Mouse (Mus musculus) brown adipose tissue, adult 24 weeks (tissue): ENCODE data around the gene Dolk. TPM values are rescaled to one million over a fixed set of nuclear protein-coding genes. Genes with fewer than 3 reads are reported as not detected.
A peak's percentile ranks its signal among the peaks of the same experiment; 100 is the strongest.

Experiments used
- H3K27ac ChIP-seq: fragments of 200-500 bp; replicated peaks from 2 replicates; pipeline ENCODE4 v1.5.1; 2012; ENCODE audit warnings: low read depth, mild to moderate bottlenecking, low read length
- H3K4me1 ChIP-seq: fragments of 200-500 bp; 2 replicates; pipeline ENCODE4 v1.6.1; 2012; ENCODE audit warnings: low read length, mixed read lengths; ENCODE audit not compliant: control insufficient read depth, insufficient read depth, insufficient read length
- H3K4me3 ChIP-seq: fragments of 200-500 bp; 2 replicates; pipeline ENCODE4 v1.5.1; 2012; ENCODE audit warnings: low read depth, mild to moderate bottlenecking, low read length, moderate library complexity; ENCODE audit not compliant: insufficient read depth
- polyA plus RNA-seq: library from polyadenylated mRNA; stranded (reverse); fragments of >200 nt; gene quantifications from 2 replicates; pipeline ENCODE4 v1.2.4, GENCODE M21; 2012; ENCODE audit not compliant: missing spikeins, insufficient read depth, insufficient read length

The Dolk gene
- polyA plus RNA-seq, 1 experiment = 40.5 TPM

- H3K4me3 ChIP-seq = peak overlapping the region; percentile 79
- H3K27ac ChIP-seq = peak overlapping the region; percentile 66
- H3K4me1 ChIP-seq = peaks cover 30% of the 10 kb centered on the region
These were observed 535 bp downstream of the Dolk start for GRCm38 (mm10) chr2:30285416-30286181.

DNA sequence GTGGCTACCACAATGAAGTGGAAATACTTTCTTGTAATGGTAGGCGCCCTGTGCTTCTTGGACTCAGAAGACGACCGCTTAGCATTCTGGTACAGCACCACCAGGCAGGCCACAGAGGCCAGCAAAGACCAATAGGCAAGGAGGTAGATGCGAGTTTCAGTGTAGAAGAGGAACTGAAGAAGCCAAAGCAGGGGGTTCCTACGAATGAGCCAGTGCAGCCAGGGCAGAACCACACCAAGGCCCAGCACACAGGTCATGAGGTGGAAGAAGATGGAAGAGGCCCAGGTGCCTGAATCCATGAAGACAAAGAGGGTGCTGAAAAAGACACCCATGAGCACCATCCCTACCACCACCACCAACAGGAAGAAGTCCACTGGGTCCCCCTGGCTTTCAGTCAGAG lies 1.1 kb downstream of the Dolk start:
- peak overlapping the region; percentile 66 for H3K27ac ChIP-seq
- H3K4me1 ChIP-seq = peaks cover 30% of the 10 kb centered on the region
- peak overlapping the region; percentile 79 for H3K4me3 ChIP-seq

DNA sequence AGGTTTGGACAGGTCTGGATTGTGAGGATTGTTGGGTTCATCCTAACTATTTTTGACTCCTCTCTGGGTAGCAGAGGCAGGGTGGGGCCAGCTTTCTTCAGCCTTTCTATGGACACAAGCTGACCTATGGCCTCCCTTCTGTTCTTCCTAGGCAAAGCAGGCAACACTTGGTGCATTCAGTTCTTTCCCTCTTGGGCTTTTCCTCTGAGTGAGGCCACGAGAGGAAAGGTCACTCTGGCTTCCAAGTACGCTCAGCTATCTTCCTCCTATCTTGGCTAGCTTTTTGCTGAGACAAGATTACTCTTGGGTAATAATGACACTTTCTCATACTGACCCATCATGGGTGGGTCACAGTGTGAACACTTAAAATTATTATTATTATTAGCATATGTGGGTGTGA lies 2.9 kb downstream of the Dolk start:
- Histone ChIP-seq H3K27ac (peak overlapping the region; percentile 92), H3K4me3 (no peak overlapping the region), H3K4me1 (peaks cover 30% of the 10 kb centered on the region)

DNA sequence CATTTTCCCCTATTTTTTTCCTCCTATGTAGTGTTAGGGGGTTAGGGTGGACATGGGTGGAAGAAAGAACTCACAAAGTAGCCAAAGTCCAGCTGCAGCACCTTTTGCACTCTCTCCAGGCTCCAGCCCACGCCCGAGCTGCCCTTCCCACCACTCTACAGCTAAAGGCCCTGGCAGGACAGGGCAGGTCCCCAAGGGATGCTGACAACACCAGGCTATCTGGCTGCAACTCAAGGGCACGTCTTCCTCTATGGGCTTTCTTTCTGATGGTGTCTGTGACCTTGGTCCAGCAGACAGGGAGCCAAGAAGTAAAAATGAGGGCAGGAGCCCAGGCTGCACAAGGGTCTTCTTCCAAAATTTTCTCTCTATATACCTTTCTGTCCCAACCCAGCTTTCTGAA lies 4.5 kb downstream of the Dolk start:
- Histone ChIP-seq H3K27ac (peak overlapping the region; percentile 92), H3K4me1 (peaks cover 24% of the 10 kb centered on the region), H3K4me3 (no peak overlapping the region)

GRCm38 (mm10) chr2:30280743-30281142 lies 5.4 kb downstream of the Dolk start, which contains the start of gene Gm28038:
Gene Gm28038 (plus strand): TSS chr2:30281043.
- Histone ChIP-seq H3K27ac (peak within 1 kb of the TSS; percentile 92), H3K4me3 (no peak within 1 kb of the TSS), H3K4me1 (peaks cover 24% of the 10 kb centered on the region)

DNA sequence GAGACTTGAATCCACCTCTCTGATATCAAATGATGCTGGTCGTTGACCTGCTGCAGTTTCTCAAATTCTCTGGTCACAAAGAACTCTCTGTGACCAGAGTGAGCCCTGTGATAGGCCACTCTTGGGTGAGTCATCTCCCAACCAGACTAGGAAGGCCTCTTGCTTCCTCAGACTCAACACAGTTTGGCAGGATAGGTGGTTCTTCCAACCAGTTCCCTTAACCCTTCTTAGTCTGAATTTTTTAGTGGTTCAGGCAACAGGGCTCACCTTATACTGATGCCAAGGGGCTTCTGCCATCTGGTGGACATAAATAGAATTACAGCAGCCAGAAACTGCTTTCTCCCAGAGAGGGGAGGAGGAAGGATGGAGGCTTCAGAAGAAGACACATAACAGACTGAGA lies 16.0 kb downstream of the Dolk start:
- Histone ChIP-seq H3K4me1 (peaks cover 35% of the 10 kb centered on the region), H3K4me3 (no peak overlapping the region), H3K27ac (peak overlapping the region; percentile 69)

DNA sequence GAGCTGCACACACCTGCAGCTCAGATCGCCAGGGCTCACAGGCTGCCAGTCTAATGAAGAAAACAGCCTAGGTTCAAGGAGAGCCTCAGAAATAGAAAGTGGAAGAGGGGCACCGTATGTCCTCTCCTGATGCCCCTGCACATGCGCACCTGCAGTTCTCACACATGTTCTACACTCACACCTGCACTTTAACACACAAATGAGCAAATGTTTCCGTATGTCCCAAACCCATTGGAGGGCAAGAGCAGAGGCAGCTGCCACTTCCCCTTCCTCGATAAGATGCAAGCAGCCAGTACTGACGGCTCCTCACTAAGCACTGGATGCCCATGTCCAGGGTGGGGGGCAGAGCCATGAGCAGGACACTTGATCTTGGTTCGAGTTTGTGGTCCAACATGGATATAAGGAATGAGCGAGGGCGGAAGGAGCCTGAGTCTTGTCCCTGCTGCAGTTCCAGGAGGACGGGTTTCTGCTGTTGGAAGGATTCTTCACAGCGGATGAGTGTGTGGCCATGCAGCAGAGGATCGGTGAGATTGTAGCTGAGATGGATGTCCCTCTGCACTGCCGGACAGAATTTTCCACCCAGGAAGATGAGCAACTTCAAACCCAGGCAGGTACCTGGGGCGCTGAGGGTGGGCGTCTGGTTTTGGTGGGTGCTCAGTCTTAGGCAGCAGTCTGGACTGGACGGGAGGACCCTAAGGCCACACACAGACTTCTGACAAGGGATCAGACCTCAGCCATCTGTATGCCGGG lies 16.7 kb downstream of the Dolk start:
- H3K4me1 ChIP-seq = peaks cover 42% of the 10 kb centered on the region
- peak overlapping the region; percentile 69 for H3K27ac ChIP-seq
- H3K4me3 ChIP-seq = no peak overlapping the region

DNA sequence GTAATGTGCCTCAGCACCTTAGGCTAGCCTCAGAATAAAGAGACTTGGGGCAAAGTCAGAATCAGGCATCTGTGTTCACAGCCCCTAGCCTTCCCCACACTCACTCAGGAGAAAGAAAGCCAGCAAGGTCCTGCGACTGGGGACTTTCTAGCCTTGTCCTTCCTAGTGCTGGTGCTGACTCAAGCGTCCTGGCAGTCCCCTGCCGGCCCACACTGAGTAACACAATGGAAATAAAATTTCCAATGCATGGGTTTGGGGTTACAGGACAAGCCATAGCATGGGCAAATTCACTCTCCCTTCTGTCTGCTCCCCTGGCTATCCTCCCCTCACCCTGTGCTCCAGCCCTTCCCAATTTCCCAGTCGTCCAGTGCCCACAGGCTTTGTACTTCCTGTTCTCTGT lies 17.8 kb downstream of the Dolk start:
- Histone ChIP-seq H3K27ac (peak overlapping the region; percentile 69), H3K4me1 (peaks cover 52% of the 10 kb centered on the region), H3K4me3 (no peak overlapping the region)

GRCm38 (mm10) chr2:30267466-30267865 lies 18.7 kb downstream of the Dolk start:
- H3K4me3 ChIP-seq = no peak overlapping the region
- H3K4me1 ChIP-seq = peaks cover 56% of the 10 kb centered on the region
- H3K27ac ChIP-seq = peak overlapping the region; percentile 89

- Histone ChIP-seq H3K4me1 (peaks cover 64% of the 10 kb centered on the region), H3K27ac (peak overlapping the region; percentile 89), H3K4me3 (peak overlapping the region; percentile 0; the same call in 1 of the 2 replicates)
These were observed 19.7 kb downstream of the Dolk start for GRCm38 (mm10) chr2:30266392-30266941.

GRCm38 (mm10) chr2:30265767-30266253 lies 20.3 kb downstream of the Dolk start, which contains the start of gene Phyhd1:
Gene Phyhd1 (plus strand): TSS chr2:30266203.
- Histone ChIP-seq H3K27ac (peak within 1 kb of the TSS; percentile 89), H3K4me3 (peak within 1 kb of the TSS; percentile 0; the same call in 1 of the 2 replicates), H3K4me1 (peaks cover 64% of the 10 kb centered on the region)

- Histone ChIP-seq H3K4me3 (no peak overlapping the region), H3K4me1 (peaks cover 67% of the 10 kb centered on the region), H3K27ac (peak overlapping the region; percentile 89)
These were observed 21.2 kb downstream of the Dolk start for GRCm38 (mm10) chr2:30264671-30265519.

- Histone ChIP-seq H3K27ac (peak overlapping the region; percentile 89), H3K4me3 (no peak overlapping the region), H3K4me1 (peaks cover 68% of the 10 kb centered on the region)
These were observed 22.3 kb downstream of the Dolk start for GRCm38 (mm10) chr2:30263811-30264210.

DNA sequence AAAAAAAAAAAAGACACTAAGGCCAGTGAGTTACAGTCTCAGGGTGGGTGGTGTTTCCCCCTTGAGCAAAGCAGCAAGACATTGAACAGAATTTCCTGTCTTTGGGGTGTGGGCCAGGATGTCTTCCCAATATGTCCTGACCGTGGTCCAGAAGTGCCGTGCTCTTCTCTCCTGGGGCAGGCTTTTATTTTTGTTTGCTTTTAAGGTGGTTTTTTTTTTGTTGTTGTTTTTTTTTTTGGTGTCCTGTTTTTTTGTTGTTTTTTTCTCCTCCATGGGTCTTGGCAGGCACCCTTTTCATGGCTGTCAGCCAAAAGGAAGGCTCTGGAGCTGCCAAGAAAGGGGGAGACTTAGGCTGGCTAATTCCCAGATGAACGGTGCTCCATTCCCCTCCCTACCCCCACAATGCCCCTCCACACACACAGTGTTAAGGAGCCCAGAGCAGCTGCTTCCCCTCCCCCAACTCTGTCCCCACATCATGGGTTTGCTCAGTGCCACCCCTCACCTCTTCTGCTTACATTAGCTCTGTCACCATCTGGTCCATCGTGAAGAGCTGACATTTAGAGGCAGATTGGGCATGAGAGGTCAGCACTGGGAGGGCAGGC lies 23.2 kb downstream of the Dolk start:
- no peak overlapping the region for H3K4me3 ChIP-seq
- peaks cover 67% of the 10 kb centered on the region for H3K4me1 ChIP-seq
- H3K27ac ChIP-seq = peak overlapping the region; percentile 89
